Mouse (Mus musculus) adrenal gland, postnatal 10 days (tissue): ENCODE measurements around the gene Mtx1. TPM values are rescaled to one million over a fixed set of nuclear protein-coding genes. Genes with fewer than 3 reads are reported as not detected.

Experiments used
- microRNA-seq: library from miRNA; unstranded; fragments of <30 nt; microRNA quantifications from one replicate; pipeline ENCODE4 v1.2.0, GENCODE M21; 2021
- total RNA-seq, 2 experiments: library from RNA; stranded (reverse); gene quantifications; 2 replicates each; pipeline ENCODE4 v1.2.3; 2021

Gene Mtx1
- total RNA-seq, 2 experiments from 2014 or later, result 176 to 198 TPM

Small RNA genes lying within 50 kb of the gene (microRNA-seq; reads per million reads assigned to microRNA genes)
- 66.0 reads per million, percentile 39 among the genes with 10 or more reads in this experiment for gene Mir92b

Other genes starting within 250 kb of the Mtx1 start
- 10 to 100 TPM; 19.2 to 23.2 TPM for gene Rusc1, start 133.8 kb downstream of the Mtx1 start, total RNA-seq
- gene Gm43738, start 126.0 kb downstream of the Mtx1 start, total RNA-seq, result not detected
- gene Fdps, start 125.1 kb downstream of the Mtx1 start, total RNA-seq, result 10 to 100 TPM; 56.9 to 70.2 TPM
- 10 to 100 TPM; 15.2 to 41.1 TPM for gene Pklr, start 90.9 kb downstream of the Mtx1 start, total RNA-seq
- gene Hcn3, start 66.9 kb downstream of the Mtx1 start, total RNA-seq, result 1 to 10 TPM; 2.2 to 5.7 TPM
- gene Clk2, start 62.3 kb downstream of the Mtx1 start, total RNA-seq, result 10 to 100 TPM; 42.0 to 65.6 TPM
- 10 to 100 TPM; 67.9 to 72.7 TPM for gene Scamp3, start 49.6 kb downstream of the Mtx1 start, total RNA-seq
- 10 to 100 TPM; 16.2 to 24.8 TPM for gene Fam189b, start 43.9 kb downstream of the Mtx1 start, total RNA-seq
- 10 to 100 TPM; 47.8 to 48.1 TPM for gene Gba, start 24.2 kb downstream of the Mtx1 start, total RNA-seq
- 10 to 100 TPM; 21.8 to 22.6 TPM for gene Thbs3, start 11.9 kb downstream of the Mtx1 start, total RNA-seq
- under 1 TPM; 0.51 to 0.55 TPM for gene Muc1, start 2.0 kb upstream of the Mtx1 start, total RNA-seq
- 100 to 1,000 TPM; 109 to 116 TPM for gene Krtcap2, start 18.9 kb upstream of the Mtx1 start, total RNA-seq
- 1 to 10 TPM; 2.0 to 4.2 TPM for gene Trim46, start 19.2 kb upstream of the Mtx1 start, total RNA-seq
- 100 to 1,000 TPM; 115 to 122 TPM for gene Dpm3, start 32.3 kb upstream of the Mtx1 start, total RNA-seq
- gene Slc50a1, start 43.5 kb upstream of the Mtx1 start, total RNA-seq, result 10 to 100 TPM; 46.7 to 53.1 TPM
- gene Efna1, start 54.1 kb upstream of the Mtx1 start, total RNA-seq, result 10 to 100 TPM; 25.0 to 34.3 TPM
- gene Efna3, start 95.9 kb upstream of the Mtx1 start, total RNA-seq, result under 1 TPM; 0.51 to 0.73 TPM
- 1 to 10 TPM; 1.7 to 2.2 TPM for gene Efna4, start 110.9 kb upstream of the Mtx1 start, total RNA-seq
- gene Adam15, start 122.9 kb upstream of the Mtx1 start, total RNA-seq, result 10 to 100 TPM; 62.8 to 68.9 TPM
- under 1 TPM; 0.48 to 0.82 TPM for gene Dcst2, start 134.9 kb upstream of the Mtx1 start, total RNA-seq
- gene Dcst1, start 138.2 kb upstream of the Mtx1 start, total RNA-seq, result under 1 TPM in 1 of 2 experiments, not detected in 1; 0.45 TPM
- 10 to 100 TPM; 62.3 to 62.4 TPM for gene Zbtb7b, start 167.7 kb upstream of the Mtx1 start, total RNA-seq
- gene Lenep, start 175.7 kb upstream of the Mtx1 start, total RNA-seq, result under 1 TPM in 1 of 2 experiments, not detected in 1; 0.24 TPM
- gene Flad1, start 184.8 kb upstream of the Mtx1 start, total RNA-seq, result 10 to 100 TPM; 49.4 to 54.6 TPM
- gene Cks1b, start 191.3 kb upstream of the Mtx1 start, total RNA-seq, result 10 to 100 TPM; 39.8 to 43.2 TPM
- gene Shc1, start 191.4 kb upstream of the Mtx1 start, total RNA-seq, result 100 to 1,000 TPM in 1 of 2 experiments, 10 to 100 TPM in 1; 94.4 to 108 TPM
- gene Pygo2, start 203.1 kb upstream of the Mtx1 start, total RNA-seq, result 10 to 100 TPM; 34.2 to 36.9 TPM
- gene Pbxip1, start 209.6 kb upstream of the Mtx1 start, total RNA-seq, result 10 to 100 TPM; 46.0 to 62.1 TPM
- gene Pmvk, start 227.5 kb upstream of the Mtx1 start, total RNA-seq, result 10 to 100 TPM; 15.3 to 17.1 TPM